In genomic region chr13:57216161-57216560, GRCm38 (mm10) we compare ENCODE assay signal across 32 mouse cellular contexts.
A peak's percentile ranks its signal among the peaks of the same experiment; 100 is the strongest.
DNase-seq lines count a peak whose midpoint lies in the region; ATAC-seq and TF ChIP-seq lines count a peak whose summit lies in the region.
"Had no signal": no experiment of that assay in that cellular context is flagged by ENCODE, and none has a peak within 500 bp of the region (broad histone marks: within the 10 kb centered on the region; RNA-seq: fewer than 3 reads in every experiment).

No protein-coding gene starts in this region.

- no peak overlapping the region for H3K27ac ChIP-seq in hindbrain, embryonic 11.5 days (ENCODE audit: low read depth, low read length)
- no peak overlapping the region for H3K27ac ChIP-seq in hindbrain, embryonic 13.5 days
- peak overlapping the region; percentile 74 for H3K27ac ChIP-seq in midbrain, embryonic 10.5 days (replicated peaks)
- H3K27ac ChIP-seq in midbrain, embryonic 13.5 days = no peak overlapping the region
- H3K27ac ChIP-seq: embryonic facial prominence, embryonic 13.5 days; forebrain, embryonic 12.5 days; heart, adult 2 months; hindbrain, postnatal 0 days; intestine, embryonic 15.5 days; liver, embryonic 12.5 days; neural tube, embryonic 12.5 days had no signal

- no peaks in the 10 kb centered on the region for H3K27me3 ChIP-seq in hindbrain, embryonic 11.5 days (ENCODE audit: control insufficient read depth, insufficient read depth, low read length)
- no peaks in the 10 kb centered on the region for H3K27me3 ChIP-seq in hindbrain, embryonic 13.5 days
- no peaks in the 10 kb centered on the region for H3K27me3 ChIP-seq in midbrain, embryonic 10.5 days (ENCODE audit: low read depth, poor library complexity, severe bottlenecking)
- no peaks in the 10 kb centered on the region for H3K27me3 ChIP-seq in midbrain, embryonic 13.5 days
- H3K27me3 ChIP-seq: CH12.LX; embryonic facial prominence, embryonic 13.5 days; forebrain, embryonic 12.5 days; heart, embryonic 12.5 days; intestine, embryonic 15.5 days; liver, embryonic 12.5 days; neural tube, embryonic 12.5 days had no signal

- ATAC-seq in hindbrain, embryonic 11.5 days (ENCODE audit: low FRiP score) = no peak; the same call in 1 of the 2 replicates
- no peak for ATAC-seq in hindbrain, embryonic 13.5 days (ENCODE audit: low FRiP score)
- ATAC-seq in midbrain, embryonic 13.5 days = no peak
- ATAC-seq: hindbrain, postnatal 0 days; intestine, embryonic 15.5 days; liver, embryonic 12.5 days; liver, postnatal 0 days had no signal

- no peak overlapping the region for H3K4me3 ChIP-seq in hindbrain, embryonic 11.5 days (ENCODE audit: low read depth, low read length)
- H3K4me3 ChIP-seq in hindbrain, embryonic 13.5 days = no peak overlapping the region
- H3K4me3 ChIP-seq in midbrain, embryonic 10.5 days = no peak overlapping the region
- no peak overlapping the region for H3K4me3 ChIP-seq in midbrain, embryonic 13.5 days (replicated peaks)
- H3K4me3 ChIP-seq: embryonic facial prominence, embryonic 13.5 days; erythroblast, embryonic 14.5 days; forebrain, embryonic 12.5 days; heart, adult 2 months; heart, embryonic 12.5 days; intestine, embryonic 15.5 days; liver, embryonic 12.5 days; myocyte; neural tube, embryonic 12.5 days had no signal

- peak; percentile 29 for DNase-seq in embryo, embryonic 11 days
- no peak for DNase-seq in embryo, embryonic 10 days (ENCODE audit: low spot score)
- peak; percentile 26 for DNase-seq in hindbrain, embryonic 11.5 days (ENCODE audit: low spot score)
- DNase-seq in midbrain, embryonic 10.5 days (ENCODE audit: low spot score) = no peak
- DNase-seq in brain, embryonic 14.5 days (ENCODE audit: low read depth) = peak; percentile 59
- no peak for DNase-seq in urinary bladder, postnatal 14 days (ENCODE audit: low spot score)
- DNase-seq: adrenal gland, adult 8-10 months; cerebellum, adult 11 months; cerebellum, adult 9-10 months; cerebellum, postnatal 36 days; gastrocnemius, postnatal 25 days; heart, adult 2 months; heart, postnatal 4 days; kidney, adult 2 months; kidney, postnatal 36 days; layer of hippocampus, postnatal 36 days; left cerebral cortex, postnatal 4 days; liver, postnatal 0 days; right cerebral cortex, postnatal 14 days; thymus, postnatal 4 days had no signal

- no peaks in the 10 kb centered on the region for H3K9me3 ChIP-seq in hindbrain, embryonic 11.5 days (ENCODE audit: control insufficient read depth, low read length)
- no peaks in the 10 kb centered on the region for H3K9me3 ChIP-seq in hindbrain, embryonic 13.5 days
- no peaks in the 10 kb centered on the region for H3K9me3 ChIP-seq in midbrain, embryonic 10.5 days (replicated peaks)
- H3K9me3 ChIP-seq in midbrain, embryonic 13.5 days = no peaks in the 10 kb centered on the region
- H3K9me3 ChIP-seq: embryonic facial prominence, embryonic 13.5 days; forebrain, embryonic 12.5 days; heart, embryonic 12.5 days; intestine, embryonic 15.5 days; liver, embryonic 12.5 days; neural tube, embryonic 12.5 days had no signal

- no peak for TF ChIP-seq CTCF in brain, embryonic 14.5 days (IDR thresholded peaks at IDR 0.05; ENCODE audit: borderline replicate concordance, extremely low read depth, insufficient read depth, insufficient read length)

- WGBS in hindbrain, embryonic 11.5 days = 22% methylated on average over 7 of the region's 7 CpGs
- 16% methylated on average over 7 of the region's 7 CpGs for WGBS in hindbrain, embryonic 13.5 days
- WGBS in midbrain, embryonic 10.5 days = 27% methylated on average over 7 of the region's 7 CpGs
- 10% methylated on average over 7 of the region's 7 CpGs for WGBS in midbrain, embryonic 13.5 days

- no peak for TF ChIP-seq POLR2A in brain, embryonic 14.5 days (IDR thresholded peaks at IDR 0.05; ENCODE audit: borderline replicate concordance, extremely low read depth, insufficient read depth, insufficient read length, poor library complexity, severe bottlenecking)

- H3K4me2 ChIP-seq in hindbrain, embryonic 11.5 days (replicated peaks; ENCODE audit: low read depth, low read length) = no peak overlapping the region
- no peak overlapping the region for H3K4me2 ChIP-seq in hindbrain, embryonic 13.5 days
- no peak overlapping the region for H3K4me2 ChIP-seq in midbrain, embryonic 13.5 days (replicated peaks)
- H3K4me2 ChIP-seq: embryonic facial prominence, embryonic 13.5 days; forebrain, embryonic 12.5 days; heart, embryonic 12.5 days; intestine, embryonic 15.5 days; liver, embryonic 12.5 days; neural tube, embryonic 12.5 days had no signal

- no peak overlapping the region for H3K9ac ChIP-seq in hindbrain, embryonic 11.5 days (ENCODE audit: low read depth, low read length)
- no peak overlapping the region for H3K9ac ChIP-seq in hindbrain, embryonic 13.5 days
- no peak overlapping the region for H3K9ac ChIP-seq in midbrain, embryonic 13.5 days (replicated peaks)
- H3K9ac ChIP-seq: embryonic facial prominence, embryonic 13.5 days; forebrain, embryonic 12.5 days; heart, embryonic 12.5 days; intestine, embryonic 15.5 days; liver, embryonic 12.5 days; liver, postnatal 0 days; neural tube, embryonic 12.5 days had no signal

- no peaks in the 10 kb centered on the region; the same call in 1 of the 2 replicates for H3K4me1 ChIP-seq in hindbrain, embryonic 11.5 days (replicated peaks; ENCODE audit: control insufficient read depth, insufficient read depth, low read length)
- H3K4me1 ChIP-seq in hindbrain, embryonic 13.5 days (replicated peaks) = peaks cover 17% of the 10 kb centered on the region
- H3K4me1 ChIP-seq in midbrain, embryonic 10.5 days = peaks cover 43% of the 10 kb centered on the region
- peaks cover 26% of the 10 kb centered on the region for H3K4me1 ChIP-seq in midbrain, embryonic 13.5 days (replicated peaks)
- H3K4me1 ChIP-seq: liver, embryonic 12.5 days had no signal

- no peaks in the 10 kb centered on the region for H3K36me3 ChIP-seq in hindbrain, embryonic 11.5 days (ENCODE audit: control insufficient read depth, insufficient read depth, low read length)
- no peaks in the 10 kb centered on the region for H3K36me3 ChIP-seq in hindbrain, embryonic 13.5 days
- H3K36me3 ChIP-seq in midbrain, embryonic 10.5 days = no peaks in the 10 kb centered on the region
- H3K36me3 ChIP-seq in midbrain, embryonic 13.5 days = no peaks in the 10 kb centered on the region
- H3K36me3 ChIP-seq: embryonic facial prominence, embryonic 13.5 days; forebrain, embryonic 12.5 days; heart, embryonic 12.5 days; intestine, embryonic 15.5 days; liver, embryonic 12.5 days; neural tube, embryonic 12.5 days had no signal

Comparison
In these comparisons a context has a peak if more than half of its experiments do, and no peak if none do; other contexts are left out.
1. DNase-seq: peak in embryo, embryonic 11 days (single experiment), hindbrain, embryonic 11.5 days (single experiment) and brain, embryonic 14.5 days (single experiment); none in embryo, embryonic 10 days (single experiment), midbrain, embryonic 10.5 days (single experiment) and urinary bladder, postnatal 14 days (single experiment).